Mouse (Mus musculus) testis, adult 2 months (tissue): ENCODE measurements at regions not wholly inside any gene's neighbourhood (a gene's known extent, or its start where the extent isn't known, plus 50 kb on each side); places are given as distances from the start of the nearest gene placed in this dataset.

Experiments
- CTCF ChIP-seq: fragments of 200-500 bp; IDR thresholded peaks from 2 replicates; pipeline ENCODE4 v1.5.1; 2012; ENCODE audit warnings: low read depth, mild to moderate bottlenecking, inconsistent platforms, low read length, moderate library complexity; ENCODE audit not compliant: control insufficient read depth, insufficient read depth, insufficient replicate concordance
- POLR2A ChIP-seq: fragments of 200-500 bp; IDR thresholded peaks from 2 replicates; pipeline ENCODE4 v1.6.1; 2012; ENCODE audit warnings: low read depth, mild to moderate bottlenecking, inconsistent platforms, low read length, moderate library complexity; ENCODE audit not compliant: control insufficient read depth

DNA sequence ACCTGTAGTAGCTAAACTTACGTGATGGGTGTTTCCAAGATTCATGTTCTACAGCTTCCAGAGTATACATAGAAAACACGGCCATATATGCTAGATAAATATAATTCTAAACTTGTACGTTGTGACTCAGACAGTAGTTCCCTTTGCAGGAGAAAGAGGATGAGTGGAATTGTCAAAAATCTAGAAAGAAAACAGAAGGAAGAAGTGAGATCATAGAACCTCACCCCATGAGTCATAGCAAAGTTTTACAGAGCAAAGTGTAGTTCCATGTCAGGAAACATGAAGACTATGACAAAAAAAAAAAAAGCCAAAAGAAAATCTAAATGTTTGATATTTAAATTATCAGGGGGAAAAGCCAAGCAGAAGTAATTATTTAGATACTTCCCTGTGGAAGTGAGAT is 87.5 kb upstream of the Klf6 start:
- TF ChIP-seq POLR2A (no peak), CTCF (no peak)
